11 mouse cellular contexts compared by ENCODE assay signal in genomic region chr8:117577883-117578282, GRCm38 (mm10).
DNase-seq lines count a peak whose midpoint lies in the region; ATAC-seq and TF ChIP-seq lines count a peak whose summit lies in the region.
"Had no signal": no experiment of that assay in that cellular context is flagged by ENCODE, and none has a peak within 500 bp of the region (broad histone marks: within the 10 kb centered on the region; RNA-seq: fewer than 3 reads in every experiment).

No protein-coding gene starts in this region.

- 57% methylated on average over 10 of the region's 10 CpGs for WGBS in heart, postnatal 0 days
- WGBS in spleen, adult 2 months: 85% methylated on average over 10 of the region's 10 CpGs

- no peaks in the 10 kb centered on the region for H3K36me3 ChIP-seq in heart, postnatal 0 days (replicated peaks; ENCODE audit: control insufficient read depth, insufficient read depth, low read length)
- peaks cover 28% of the 10 kb centered on the region for H3K36me3 ChIP-seq in spleen, adult 2 months (ENCODE audit: control insufficient read depth, insufficient read depth, low read length)
- H3K36me3 ChIP-seq: hindbrain, embryonic 15.5 days had no signal

- no peaks in the 10 kb centered on the region for H3K4me1 ChIP-seq in heart, postnatal 0 days (ENCODE audit: control insufficient read depth, insufficient read depth)
- no peaks in the 10 kb centered on the region for H3K4me1 ChIP-seq in spleen, adult 2 months (ENCODE audit: control insufficient read depth, insufficient read depth, insufficient read length)
- H3K4me1 ChIP-seq in cortical plate, adult 2 months (ENCODE audit: control insufficient read depth, insufficient read depth, low read length): no peaks in the 10 kb centered on the region
- H3K4me1 ChIP-seq: hindbrain, embryonic 15.5 days had no signal

- H3K4me2 ChIP-seq in heart, postnatal 0 days (ENCODE audit: low read depth, low read length): no peak overlapping the region
- H3K4me2 ChIP-seq: hindbrain, embryonic 15.5 days had no signal

- peak; percentile 25; the same call in 1 of the 2 replicates for TF ChIP-seq CTCF in heart, postnatal 0 days (IDR thresholded peaks at IDR 0.05; ENCODE audit: low read depth)
- peak; percentile 30; the same call in 1 of the 2 replicates for TF ChIP-seq CTCF in spleen, adult 2 months (IDR thresholded peaks at IDR 0.05; ENCODE audit: extremely low read depth, insufficient read depth, insufficient read length, insufficient replicate concordance)
- peak; percentile 32 for TF ChIP-seq CTCF in cortical plate, adult 2 months (IDR thresholded peaks at IDR 0.05; ENCODE audit: extremely low read depth, insufficient read depth, low read length)

- H3K9ac ChIP-seq in heart, postnatal 0 days (replicated peaks; ENCODE audit: low read depth, low read length): no peak overlapping the region
- H3K9ac ChIP-seq: hindbrain, embryonic 15.5 days had no signal

- intact Hi-C loops in heart, postnatal 25 days (cut with DNase I): no loop called here

- ATAC-seq in heart, postnatal 0 days (ENCODE audit: insufficient read depth, low read depth): no peak

- H3K27me3 ChIP-seq in heart, postnatal 0 days (ENCODE audit: control insufficient read depth, insufficient read depth, low read length): no peaks in the 10 kb centered on the region
- H3K27me3 ChIP-seq in spleen, adult 2 months (ENCODE audit: control insufficient read depth, insufficient read depth, low read length): no peaks in the 10 kb centered on the region
- H3K27me3 ChIP-seq: hindbrain, embryonic 15.5 days had no signal

- no peak overlapping the region for H3K4me3 ChIP-seq in heart, postnatal 0 days (ENCODE audit: low read depth, low read length)
- no peak overlapping the region for H3K4me3 ChIP-seq in spleen, adult 2 months (ENCODE audit: extremely low read depth, insufficient read depth, insufficient read length)
- no peak overlapping the region for H3K4me3 ChIP-seq in cortical plate, adult 2 months (ENCODE audit: insufficient read depth, low read length)
- H3K4me3 ChIP-seq: erythroblast, embryonic 14.5 days; hindbrain, embryonic 15.5 days had no signal

- H3K27ac ChIP-seq in heart, postnatal 0 days (ENCODE audit: low read depth): no peak overlapping the region
- no peak overlapping the region for H3K27ac ChIP-seq in spleen, adult 2 months (ENCODE audit: insufficient read depth, low read length)
- H3K27ac ChIP-seq in cortical plate, adult 2 months (ENCODE audit: insufficient read depth, low read length): no peak overlapping the region
- H3K27ac ChIP-seq: hindbrain, embryonic 15.5 days had no signal

- no peak for DNase-seq in heart, postnatal 0 days (ENCODE audit: low spot score)
- DNase-seq in heart, postnatal 25 days (ENCODE audit: low spot score): no peak
- no peak for DNase-seq in spleen, adult 2 months (ENCODE audit: low read depth in 1 of 2, low spot score in 2 of 2)
- DNase-seq in spleen, postnatal 36 days (ENCODE audit: low spot score in 2 of 2): no peak
- peak; percentile 57 for DNase-seq in thymus, postnatal 4 days
- no peak for DNase-seq in yolk sac, embryonic 10.5 days (ENCODE audit: low spot score)
- DNase-seq in urinary bladder, adult 2 months (ENCODE audit: low spot score): no peak
- DNase-seq: heart, adult 11 months had no signal

- 0 out of 2 replicates have a peak, but pooled peaks cover 3% of the 10 kb centered on the region for H3K9me3 ChIP-seq in heart, postnatal 0 days (replicated peaks; ENCODE audit: control insufficient read depth, low read length)

- no peak for TF ChIP-seq POLR2A in spleen, adult 2 months (IDR thresholded peaks at IDR 0.05; ENCODE audit: low read depth, low read length)
- no peak for TF ChIP-seq POLR2A in cortical plate, adult 2 months (IDR thresholded peaks at IDR 0.05; ENCODE audit: extremely low read depth, insufficient read depth, low read length)

- TF ChIP-seq EP300 in heart, postnatal 0 days (IDR thresholded peaks at IDR 0.05; ENCODE audit: low read depth): no peak
